Mouse (Mus musculus): ENCODE measurements around the gene Lpin1.

The Lpin1 gene

GRCm38 (mm10) chr12:16610936-16611335, at the start of gene Lpin1:
TSS of gene Lpin1 (minus strand) at chr12:16610966.
- DNase-seq (ENCODE audit: extremely low read depth, insufficient read length, low spot score), result no peak

- DNase-seq (ENCODE audit: extremely low read depth, insufficient read length, low spot score), result peak; percentile 21
Observed at GRCm38 (mm10) chr12:16656906-16657875, 46.4 kb upstream of the Lpin1 start.

GRCm38 (mm10) chr12:16655604-16656003, 44.8 kb upstream of the Lpin1 start:
- no peak for DNase-seq (ENCODE audit: extremely low read depth, insufficient read length, low spot score)

GRCm38 (mm10) chr12:16653332-16654093, 42.7 kb upstream of the Lpin1 start, which contains the start of gene Ntsr2:
TSS of gene Ntsr2 (plus strand) at chr12:16653382.
- peak; percentile 18 for DNase-seq (ENCODE audit: extremely low read depth, insufficient read length, low spot score)

GRCm38 (mm10) chr12:16649819-16650218, 39.1 kb upstream of the Lpin1 start:
- no peak for DNase-seq (ENCODE audit: extremely low read depth, insufficient read length, low spot score)

GRCm38 (mm10) chr12:16648273-16648672, 37.5 kb upstream of the Lpin1 start:
- no peak for DNase-seq (ENCODE audit: extremely low read depth, insufficient read length, low spot score)

- DNase-seq (ENCODE audit: extremely low read depth, insufficient read length, low spot score), result no peak
Observed at GRCm38 (mm10) chr12:16646780-16647409, 36.1 kb upstream of the Lpin1 start.

- DNase-seq (ENCODE audit: extremely low read depth, insufficient read length, low spot score), result no peak
Observed at GRCm38 (mm10) chr12:16644698-16645097, 33.9 kb upstream of the Lpin1 start.

- DNase-seq (ENCODE audit: extremely low read depth, insufficient read length, low spot score), result no peak
Observed at GRCm38 (mm10) chr12:16643508-16644345, 33.0 kb upstream of the Lpin1 start.

- DNase-seq (ENCODE audit: extremely low read depth, insufficient read length, low spot score), result no peak
Observed at GRCm38 (mm10) chr12:16642000-16642399, 31.2 kb upstream of the Lpin1 start.

- DNase-seq (ENCODE audit: extremely low read depth, insufficient read length, low spot score), result no peak
Observed at GRCm38 (mm10) chr12:16640075-16640474, 29.3 kb upstream of the Lpin1 start.

GRCm38 (mm10) chr12:16639078-16639771, 28.5 kb upstream of the Lpin1 start:
- DNase-seq (ENCODE audit: extremely low read depth, insufficient read length, low spot score), result no peak

- DNase-seq (ENCODE audit: extremely low read depth, insufficient read length, low spot score), result peak; percentile 20
Observed at GRCm38 (mm10) chr12:16635816-16636215, 25.1 kb upstream of the Lpin1 start.

- no peak for DNase-seq (ENCODE audit: extremely low read depth, insufficient read length, low spot score)
Observed at GRCm38 (mm10) chr12:16634075-16634813, 23.5 kb upstream of the Lpin1 start.

- no peak for DNase-seq (ENCODE audit: extremely low read depth, insufficient read length, low spot score)
Observed at GRCm38 (mm10) chr12:16633235-16633634, 22.5 kb upstream of the Lpin1 start.

- DNase-seq (ENCODE audit: extremely low read depth, insufficient read length, low spot score), result no peak
Observed at GRCm38 (mm10) chr12:16631423-16631822, 20.7 kb upstream of the Lpin1 start.

GRCm38 (mm10) chr12:16630866-16631185, 20.1 kb upstream of the Lpin1 start:
- DNase-seq (ENCODE audit: extremely low read depth, insufficient read length, low spot score), result no peak

GRCm38 (mm10) chr12:16630152-16630865, 19.5 kb upstream of the Lpin1 start:
- peak; percentile 18 for DNase-seq (ENCODE audit: extremely low read depth, insufficient read length, low spot score)
